Mouse (Mus musculus): ENCODE measurements at regions not wholly inside any gene's neighbourhood (a gene's known extent, or its start where the extent isn't known, plus 50 kb on each side); places are given as distances from the start of the nearest gene placed in this dataset.

- TF ChIP-seq CTCF (IDR thresholded peaks at IDR 0.05) (no peak), EP300 (IDR thresholded peaks at IDR 0.05) (no peak)
Measured at GRCm38 (mm10) chr16:62509321-62509720, 277.3 kb downstream of the Nsun3 start.
